Mouse (Mus musculus) liver, embryonic 11.5 days (tissue): ENCODE measurements around the gene Vwde. TPM values are rescaled to one million over a fixed set of nuclear protein-coding genes. Genes with fewer than 3 reads are reported as not detected.

Experiments
- ATAC-seq: fragments of 200-750 bp; cut with Nextera tagmentation; replicated peaks from 2 replicates; pipeline ENCODE4 v1.8.0; 2017; ENCODE audit warnings: moderate number of reproducible peaks, mild to moderate bottlenecking, moderate TSS enrichment, moderate library complexity; ENCODE audit not compliant: low FRiP score
- DNase-seq: peaks from one replicate; pipeline ENCODE4 v3.0.0-alpha.2; 2017; ENCODE audit warnings: low spot score
- H3K27ac ChIP-seq: fragments of 300-500 bp; sonication (generic); 2 replicates; pipeline ENCODE4 v1.5.1; 2014; ENCODE audit warnings: mild to moderate bottlenecking, low read depth, low read length, control low read depth
- H3K27me3 ChIP-seq: fragments of 300-500 bp; sonication (generic); replicated peaks from 2 replicates; pipeline ENCODE4 v1.6.1; 2014; ENCODE audit warnings: low read length, mixed read lengths; ENCODE audit not compliant: control insufficient read depth, insufficient read depth
- H3K36me3 ChIP-seq: fragments of 300-500 bp; sonication (generic); 2 replicates; pipeline ENCODE4 v1.6.1; 2014; ENCODE audit warnings: mild to moderate bottlenecking, low read length, moderate library complexity, mixed read lengths; ENCODE audit not compliant: control insufficient read depth, insufficient read depth
- H3K4me1 ChIP-seq: fragments of 300-500 bp; sonication (generic); replicated peaks from 2 replicates; pipeline ENCODE4 v1.6.1; 2014; ENCODE audit warnings: low read length, mixed read lengths; ENCODE audit not compliant: control insufficient read depth, insufficient read depth
- H3K4me2 ChIP-seq: fragments of 300-500 bp; sonication (generic); 2 replicates; pipeline ENCODE4 v1.6.1; 2014; ENCODE audit warnings: mild to moderate bottlenecking, control low read depth, moderate library complexity
- H3K4me3 ChIP-seq: fragments of 300-500 bp; sonication (generic); 2 replicates; pipeline ENCODE4 v1.5.1; 2014; ENCODE audit warnings: low read depth, low read length, control low read depth
- H3K9ac ChIP-seq: fragments of 300-500 bp; sonication (generic); 2 replicates; pipeline ENCODE4 v1.6.1; 2014; ENCODE audit warnings: low read depth, low read length, control low read depth
- H3K9me3 ChIP-seq: fragments of 300-500 bp; sonication (generic); 2 replicates; pipeline ENCODE4 v1.6.1; 2016; ENCODE audit warnings: low read length, inconsistent platforms, mixed read lengths; ENCODE audit not compliant: control insufficient read depth
- WGBS: fragments of 180-500 bp; shearing (Covaris S2); extraction: QIAGEN DNeasy Blood & Tissue Kit; methylation state at CpG from one replicate; pipeline ENCODE4 v1.1.7; 2014; 5-methylcytosine and 5-hydroxymethylcytosine counted together
- polyA plus RNA-seq: library from polyadenylated mRNA; unstranded; fragments of >200 nt; fragmentation: Nextera tagmentation; extraction: Ambion mirVana; gene quantifications from 2 replicates; pipeline ENCODE4 v1.2.1, GENCODE M21; 2014

Vwde gene
- polyA plus RNA-seq, 1 experiment from 2014 or later, result 0.18 TPM

- H3K4me1 ChIP-seq, result no peaks in the 10 kb centered on the region
- no peaks in the 10 kb centered on the region for H3K27me3 ChIP-seq
- no peak overlapping the region for H3K27ac ChIP-seq
- WGBS, result 84% methylated on average over 9 of the region's 9 CpGs
- H3K4me2 ChIP-seq, result no peak overlapping the region
- H3K4me3 ChIP-seq, result no peak overlapping the region
- no peaks in the 10 kb centered on the region for H3K36me3 ChIP-seq
- H3K9me3 ChIP-seq, result no peaks in the 10 kb centered on the region
- DNase-seq (no peak), ATAC-seq (no peak)
- no peak overlapping the region for H3K9ac ChIP-seq
Observed at GRCm38 (mm10) chr6:13166240-13166937, 58.4 kb downstream of the Vwde start.

DNA sequence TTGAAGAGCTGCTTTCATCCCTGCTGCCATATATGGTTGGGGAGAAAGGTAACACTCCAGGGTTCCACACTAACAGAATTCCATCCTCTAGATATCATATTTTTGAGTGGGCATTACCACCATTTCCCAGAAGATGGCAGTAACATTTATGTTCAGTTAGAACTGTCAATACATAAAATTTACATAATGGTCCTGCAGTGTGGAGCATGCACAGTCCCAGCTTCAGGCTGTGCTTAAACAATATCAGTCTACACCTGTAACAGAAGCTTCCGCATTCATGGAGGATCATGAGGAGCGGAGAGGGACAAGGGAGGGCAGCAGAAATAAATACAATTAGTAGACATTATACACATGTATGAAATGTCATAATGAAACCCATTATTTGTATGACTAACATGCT lies 65.3 kb downstream of the Vwde start:
- Histone ChIP-seq H3K27ac (no peak overlapping the region), H3K9ac (no peak overlapping the region), H3K36me3 (no peaks in the 10 kb centered on the region), H3K4me2 (no peak overlapping the region), H3K9me3 (no peaks in the 10 kb centered on the region), H3K27me3 (no peaks in the 10 kb centered on the region), H3K4me1 (no peaks in the 10 kb centered on the region), H3K4me3 (no peak overlapping the region)
- DNase-seq (no peak), ATAC-seq (no peak)
- 86% methylated on average over 2 of the region's 2 CpGs for WGBS

GRCm38 (mm10) chr6:13153888-13154697 lies 70.7 kb downstream of the Vwde start:
- Histone ChIP-seq H3K27ac (no peak overlapping the region), H3K4me3 (no peak overlapping the region), H3K9ac (no peak overlapping the region), H3K36me3 (no peaks in the 10 kb centered on the region), H3K27me3 (no peaks in the 10 kb centered on the region), H3K4me2 (no peak overlapping the region), H3K4me1 (no peaks in the 10 kb centered on the region), H3K9me3 (peaks cover 3% of the 10 kb centered on the region; the same call in 1 of the 2 replicates)
- DNase-seq (no peak), ATAC-seq (no peak; the same call in 1 of the 2 replicates)
- WGBS, result 86% methylated on average over 9 of the region's 9 CpGs

DNA sequence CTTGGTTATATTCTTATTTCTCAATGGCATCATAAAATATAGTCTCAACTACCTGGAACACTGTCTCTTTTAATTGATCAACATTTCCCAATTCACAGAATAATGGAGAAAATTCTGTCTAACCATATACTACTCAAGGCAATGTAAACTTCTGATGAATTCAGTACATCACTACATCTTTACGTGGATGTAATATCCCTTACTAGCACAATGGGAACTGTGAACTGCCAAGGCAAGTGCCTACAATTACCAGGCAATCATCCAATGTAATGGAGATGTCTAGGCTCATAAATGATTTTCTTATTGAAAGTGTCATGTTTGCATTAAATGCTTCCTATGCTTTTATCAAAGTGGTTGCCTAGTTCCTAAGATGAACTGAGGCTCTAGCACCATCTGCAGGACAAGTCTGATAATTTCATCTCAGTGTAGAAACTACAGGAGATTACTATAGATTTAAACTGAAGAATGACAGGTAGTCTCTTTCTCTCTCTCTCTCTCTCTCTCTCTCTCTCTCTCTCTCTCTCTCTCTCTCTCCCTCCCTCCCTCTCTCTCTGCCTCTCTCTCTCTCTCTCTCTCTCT lies 72.6 kb downstream of the Vwde start:
- no peak overlapping the region for H3K4me2 ChIP-seq
- H3K9me3 ChIP-seq, result peaks cover 3% of the 10 kb centered on the region; the same call in 1 of the 2 replicates
- DNase-seq, result no peak
- no peaks in the 10 kb centered on the region for H3K4me1 ChIP-seq
- no peaks in the 10 kb centered on the region for H3K36me3 ChIP-seq
- H3K27ac ChIP-seq, result no peak overlapping the region
- no peak overlapping the region for H3K9ac ChIP-seq
- no peaks in the 10 kb centered on the region for H3K27me3 ChIP-seq
- no peak overlapping the region for H3K4me3 ChIP-seq
- 77% methylated on average over 1 of the region's 1 CpGs for WGBS
- no peak for ATAC-seq

GRCm38 (mm10) chr6:13137255-13137654 lies 87.5 kb downstream of the Vwde start:
- H3K27ac ChIP-seq, result no peak overlapping the region
- WGBS, result 81% methylated on average over 1 of the region's 1 CpGs
- DNase-seq (no peak), ATAC-seq (no peak)
- H3K4me3 ChIP-seq, result no peak overlapping the region
- no peaks in the 10 kb centered on the region for H3K36me3 ChIP-seq
- no peaks in the 10 kb centered on the region for H3K9me3 ChIP-seq
- H3K9ac ChIP-seq, result no peak overlapping the region
- H3K4me1 ChIP-seq, result no peaks in the 10 kb centered on the region
- no peak overlapping the region for H3K4me2 ChIP-seq
- no peaks in the 10 kb centered on the region for H3K27me3 ChIP-seq

- ATAC-seq (no peak), DNase-seq (no peak)
- H3K36me3 ChIP-seq, result no peaks in the 10 kb centered on the region
- no peak overlapping the region for H3K27ac ChIP-seq
- H3K9me3 ChIP-seq, result no peaks in the 10 kb centered on the region
- no peak overlapping the region for H3K9ac ChIP-seq
- no peak overlapping the region for H3K4me3 ChIP-seq
- H3K4me2 ChIP-seq, result no peak overlapping the region
- no peaks in the 10 kb centered on the region for H3K4me1 ChIP-seq
- WGBS, result 76% methylated on average over 1 of the region's 1 CpGs
- H3K27me3 ChIP-seq, result no peaks in the 10 kb centered on the region
Observed at GRCm38 (mm10) chr6:13108662-13109061, 116.1 kb downstream of the Vwde start.

Other genes with a start within 250 kb of the Vwde start
- 16.1 and 20.0 TPM in 2 replicates for gene Tmem106b, start 155.2 kb downstream of the Vwde start, polyA plus RNA-seq